Mouse (Mus musculus) lung, postnatal 0 days (tissue): ENCODE data around the gene Cited4.
A peak's percentile ranks its signal among the peaks of the same experiment; 100 is the strongest.

Source experiments
- CTCF ChIP-seq: IDR thresholded peaks from 2 replicates; pipeline ENCODE4 v1.5.1; 2016; ENCODE audit warnings: antibody characterized with exemption, mild to moderate bottlenecking
- EP300 ChIP-seq: IDR thresholded peaks from 2 replicates; pipeline ENCODE4 v1.6.1; 2016; ENCODE audit warnings: antibody characterized with exemption, mild to moderate bottlenecking, control low read depth

GRCm38 (mm10) chr4:120692717-120693116, 26.3 kb downstream of the Cited4 start:
- TF ChIP-seq EP300 (no peak), CTCF (peak; percentile 80)
